Mouse (Mus musculus) kidney, postnatal 10 days (tissue): ENCODE measurements around the gene Srr.

Experiments used
- DNase-seq: peaks from one replicate; pipeline ENCODE4 v3.0.0; 2021; ENCODE audit warnings: mixed read lengths

Gene Srr

DNA sequence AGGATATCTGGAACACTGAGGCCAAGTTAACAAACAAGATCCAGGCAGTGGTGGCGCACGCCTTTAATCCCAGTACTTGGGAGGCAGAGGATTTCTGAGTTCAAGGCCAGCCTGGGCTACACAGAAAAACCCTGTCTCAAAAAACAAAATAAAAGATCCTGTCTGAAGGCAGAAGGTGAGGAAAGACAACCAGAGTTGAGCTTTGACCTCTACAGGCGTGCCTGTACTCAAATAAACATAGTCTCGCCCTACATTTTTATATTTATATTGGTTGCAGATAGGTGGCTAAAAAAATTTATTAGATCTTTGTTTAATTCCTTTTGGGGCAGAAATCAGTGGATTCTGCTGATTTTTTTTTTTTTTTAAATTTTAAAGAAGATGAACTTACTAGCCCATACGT lies 23.3 kb downstream of the Srr start:
- DNase-seq: no peak

DNA sequence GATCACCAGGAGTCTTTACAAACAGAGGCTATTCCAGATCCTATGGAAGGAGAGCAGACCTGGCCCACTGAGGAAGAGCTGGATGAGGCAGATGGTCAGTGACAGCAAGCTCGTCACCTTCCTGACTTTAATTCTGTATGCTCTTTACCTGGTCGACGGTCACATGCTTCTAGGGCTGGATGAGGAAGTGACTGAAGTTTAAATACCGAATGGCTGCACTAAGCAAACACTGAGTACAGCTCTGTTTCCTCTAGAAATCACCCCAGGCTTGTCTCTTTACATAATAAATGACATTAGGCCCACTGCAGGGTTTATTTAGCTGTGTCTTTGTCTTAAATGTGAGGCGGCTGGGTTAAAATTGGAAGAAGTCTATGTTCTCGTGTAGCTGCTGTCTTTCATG lies 24.2 kb downstream of the Srr start:
- no peak for DNase-seq

DNA sequence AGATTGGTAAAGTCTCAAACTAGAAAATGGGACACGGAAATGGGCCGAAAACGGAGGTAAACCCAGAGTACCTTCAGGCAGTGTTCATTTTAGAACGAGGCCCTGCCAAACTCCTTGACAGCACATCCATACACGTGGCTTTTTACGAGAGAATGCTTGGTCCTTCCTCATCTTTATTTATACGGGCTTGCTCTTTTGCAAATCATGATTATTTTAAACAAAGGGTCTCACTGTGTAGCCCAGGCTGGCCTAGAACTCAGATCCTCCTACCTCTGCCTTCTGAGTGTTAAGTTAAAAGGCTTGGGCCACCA lies 27.3 kb downstream of the Srr start:
- no peak for DNase-seq

GRCm38 (mm10) chr11:74897678-74898516 lies 27.9 kb downstream of the Srr start, which contains the start of gene Tsr1:
TSS of gene Tsr1 (plus strand) at chr11:74898071.
- peak; percentile 95 for DNase-seq

DNA sequence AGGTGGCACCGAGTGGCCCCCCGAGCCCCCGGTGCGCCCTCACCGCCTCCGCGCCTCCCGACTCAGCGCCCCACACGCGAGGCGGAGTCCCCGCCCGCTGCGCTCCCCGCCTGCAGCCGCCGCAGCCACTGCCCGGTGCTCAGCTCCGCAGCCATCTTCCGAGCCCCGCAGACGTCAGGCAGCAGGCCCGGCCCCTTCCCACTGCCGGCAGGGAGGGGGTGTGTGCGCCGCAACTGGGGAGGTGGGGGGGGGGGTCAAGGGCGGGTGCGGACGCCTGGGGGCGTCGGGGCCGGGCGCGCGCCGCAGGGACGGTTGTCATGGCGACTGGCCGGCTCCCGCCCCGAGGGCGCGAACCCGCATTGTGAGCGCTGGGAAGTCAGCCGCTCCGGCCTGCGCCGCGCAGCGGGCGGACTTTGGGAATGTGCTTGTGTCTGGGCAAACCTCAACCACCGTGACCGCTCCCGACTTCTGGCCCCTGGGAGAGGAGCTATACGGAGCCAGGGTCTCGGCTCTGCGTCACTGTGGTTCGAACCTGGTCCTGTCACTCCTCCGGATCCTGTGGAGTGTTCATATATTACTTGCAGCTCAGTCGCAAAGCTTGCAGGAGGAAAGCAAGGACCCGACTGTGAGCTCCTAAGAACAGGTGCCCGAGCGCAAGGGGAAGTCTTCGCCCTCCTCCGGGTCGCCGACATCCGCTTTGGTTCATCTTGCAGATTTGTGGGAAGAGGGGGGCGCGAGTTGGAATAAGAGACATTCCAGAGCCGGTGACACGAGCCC lies 28.7 kb downstream of the Srr start, which contains the start of gene Sgsm2:
Sgsm2 (minus strand) TSS at position 160 of the 777 bp plus-strand sequence.
- DNase-seq: peak; percentile 88

DNA sequence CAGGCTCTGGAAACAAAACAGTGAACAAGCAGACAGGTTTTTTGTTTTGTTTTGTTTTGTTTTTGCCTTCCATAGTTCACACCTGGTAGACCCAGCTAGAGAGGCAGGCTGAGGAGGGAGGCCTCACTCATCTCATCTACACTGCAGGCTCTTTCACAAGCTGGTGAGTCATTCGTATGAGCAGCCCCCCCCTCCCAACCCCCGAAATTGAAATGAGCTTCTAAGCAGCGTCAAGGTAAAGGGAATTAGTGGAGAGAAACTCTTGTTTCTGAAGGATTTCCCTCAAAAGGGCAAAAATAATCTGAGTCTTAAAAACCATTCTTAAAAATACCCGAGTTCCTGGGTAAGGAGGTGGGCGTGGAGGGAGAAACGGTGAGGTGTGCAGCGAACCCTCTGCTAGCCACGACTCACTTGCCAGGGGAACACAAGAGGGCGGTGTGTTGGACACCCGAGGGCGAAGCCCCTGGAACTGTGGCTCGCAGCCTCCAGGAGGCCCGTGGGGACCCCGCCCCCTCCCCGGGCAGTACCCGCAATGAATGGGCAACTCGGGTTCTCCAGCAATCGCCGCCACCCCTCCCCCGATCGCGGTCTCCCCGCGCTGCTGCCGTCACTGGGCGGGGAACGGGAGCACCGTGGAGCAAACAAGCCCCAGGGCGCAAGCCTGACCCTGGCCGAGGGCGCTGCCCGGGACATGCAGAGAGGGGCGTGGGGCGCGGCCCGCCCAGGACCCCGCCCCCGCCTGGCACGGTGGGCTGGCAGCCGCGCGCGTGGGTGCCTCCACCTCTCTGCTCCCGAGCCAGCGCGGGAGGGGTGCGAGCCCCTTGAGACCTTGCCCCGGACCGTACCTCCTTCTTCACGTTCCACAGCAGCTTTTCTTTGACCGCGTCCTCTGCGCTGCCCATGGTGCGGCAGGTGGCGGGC lies 29.5 kb downstream of the Srr start:
- peak; percentile 79 for DNase-seq

GRCm38 (mm10) chr11:74894619-74895018 lies 31.1 kb downstream of the Srr start:
- DNase-seq: no peak

GRCm38 (mm10) chr11:74883098-74883497 lies 42.6 kb downstream of the Srr start:
- DNase-seq: no peak

DNA sequence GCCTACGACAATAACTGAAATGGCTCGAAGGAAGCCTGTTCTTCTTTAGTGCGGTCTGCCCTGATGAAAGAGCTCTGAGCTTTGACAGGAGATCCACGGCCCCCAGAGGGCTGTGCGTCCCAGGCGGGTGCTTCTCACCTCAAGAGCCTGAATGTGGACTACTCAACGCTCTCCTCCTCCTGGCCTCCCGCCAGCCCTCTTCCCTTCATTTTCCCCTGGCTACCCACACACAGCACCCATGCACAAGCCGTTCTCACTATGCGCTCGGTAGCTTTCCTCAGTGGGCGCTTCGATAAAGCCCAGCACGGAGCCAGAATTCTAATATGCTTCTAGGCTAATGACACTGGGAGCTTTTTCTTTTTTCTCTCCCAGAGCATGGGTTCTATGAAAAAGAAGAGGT lies 43.8 kb downstream of the Srr start:
- no peak for DNase-seq

GRCm38 (mm10) chr11:74880999-74881398 lies 44.7 kb downstream of the Srr start:
- DNase-seq: no peak

DNA sequence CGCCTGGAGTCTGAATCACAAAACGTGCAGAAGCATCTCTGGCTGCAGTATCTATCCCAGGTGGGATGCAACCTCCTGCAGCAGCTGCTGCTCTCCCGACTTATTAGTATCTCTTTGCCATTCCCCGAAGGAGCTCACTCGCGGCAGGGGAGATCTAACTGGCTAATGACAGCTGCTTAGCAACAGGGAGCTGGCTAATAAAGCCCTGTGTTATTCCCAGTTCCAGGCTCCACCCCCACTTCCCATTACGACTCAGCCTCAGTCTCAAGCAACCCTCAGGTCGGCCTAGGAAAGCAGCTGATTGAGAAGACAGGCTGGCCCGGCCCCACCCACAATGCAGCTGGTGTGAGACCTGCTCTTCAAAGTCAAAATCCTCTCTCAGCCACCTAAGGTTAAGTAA lies 48.9 kb downstream of the Srr start:
- DNase-seq: peak; percentile 73

- DNase-seq: no peak
Observed at GRCm38 (mm10) chr11:74874630-74875029, 51.1 kb downstream of the Srr start.

GRCm38 (mm10) chr11:74870991-74871622 lies 54.6 kb downstream of the Srr start:
- DNase-seq: peak; percentile 56

- no peak for DNase-seq
Observed at GRCm38 (mm10) chr11:74870544-74870943, 55.2 kb downstream of the Srr start.

DNA sequence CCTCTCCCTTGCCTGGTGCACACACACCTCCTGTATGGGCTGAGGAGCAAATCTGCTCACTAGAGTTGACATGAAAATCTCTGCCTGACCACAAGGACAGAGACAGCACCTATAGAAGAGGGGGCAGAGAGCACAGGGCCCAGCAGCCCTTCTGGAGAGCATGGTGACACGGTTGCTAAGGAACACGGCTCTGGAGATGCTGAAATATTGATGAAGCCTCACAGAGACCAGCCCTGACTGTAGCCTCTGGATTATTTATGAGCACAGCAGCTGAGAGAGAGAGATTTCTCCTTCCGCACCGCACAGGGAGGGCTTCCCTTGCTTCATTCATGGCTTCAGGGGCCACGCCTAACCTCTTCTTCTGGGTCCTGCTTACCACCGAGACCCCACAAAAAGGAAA lies 56.1 kb downstream of the Srr start:
- no peak for DNase-seq

DNA sequence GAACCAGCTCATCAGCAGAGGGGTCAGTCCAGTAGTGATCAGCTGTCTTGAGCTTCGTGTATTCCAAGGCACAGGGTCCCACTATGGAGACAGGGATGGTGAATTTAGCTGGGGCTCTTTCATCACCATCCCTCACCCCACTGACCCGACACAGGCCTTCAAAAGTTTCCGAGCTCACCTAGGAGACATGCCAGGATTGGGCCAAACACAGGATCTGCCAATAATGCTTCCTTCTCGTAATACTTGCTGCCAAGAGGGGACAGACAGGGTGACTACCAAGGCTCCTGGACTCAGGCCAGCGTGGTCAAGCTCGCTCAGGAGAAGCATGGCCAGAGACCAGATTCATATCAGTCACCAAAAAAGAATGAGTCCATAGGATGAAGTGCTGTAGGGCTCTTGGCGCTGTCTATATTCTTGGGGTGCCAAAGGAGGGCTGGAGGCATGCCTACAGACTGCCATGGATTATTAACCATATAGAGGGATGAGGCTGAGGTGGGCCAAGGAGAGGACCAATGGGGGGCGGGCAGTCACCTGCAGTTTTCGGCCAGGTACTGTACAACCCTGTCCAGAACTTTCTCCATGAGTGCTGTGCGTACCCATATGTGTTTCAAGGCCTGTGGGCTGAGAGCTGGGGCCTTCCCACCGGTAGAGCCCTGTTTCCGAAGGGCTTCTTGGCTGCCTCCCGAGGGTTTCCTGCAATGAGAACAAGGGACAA lies 57.5 kb downstream of the Srr start:
- DNase-seq: no peak

DNA sequence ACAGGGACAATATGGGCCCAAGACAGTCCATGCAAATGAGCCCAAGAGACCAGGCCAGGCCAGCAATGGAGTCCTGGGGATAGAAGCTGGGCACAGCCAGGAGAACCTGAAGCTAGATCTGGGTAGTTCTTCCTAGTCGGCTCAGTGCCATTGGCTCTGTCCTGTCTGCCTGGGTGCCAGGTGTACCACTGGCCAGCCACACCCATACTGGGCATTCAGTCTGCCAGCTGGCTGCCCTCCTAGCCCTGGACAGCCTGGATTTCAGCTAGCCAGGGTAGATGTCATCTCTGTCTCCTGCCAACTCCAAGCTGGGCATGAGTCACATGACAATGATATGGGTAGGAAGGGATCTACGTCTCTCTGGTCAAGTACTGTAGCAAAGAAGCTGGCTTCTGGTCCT lies 58.6 kb downstream of the Srr start:
- DNase-seq: no peak

DNA sequence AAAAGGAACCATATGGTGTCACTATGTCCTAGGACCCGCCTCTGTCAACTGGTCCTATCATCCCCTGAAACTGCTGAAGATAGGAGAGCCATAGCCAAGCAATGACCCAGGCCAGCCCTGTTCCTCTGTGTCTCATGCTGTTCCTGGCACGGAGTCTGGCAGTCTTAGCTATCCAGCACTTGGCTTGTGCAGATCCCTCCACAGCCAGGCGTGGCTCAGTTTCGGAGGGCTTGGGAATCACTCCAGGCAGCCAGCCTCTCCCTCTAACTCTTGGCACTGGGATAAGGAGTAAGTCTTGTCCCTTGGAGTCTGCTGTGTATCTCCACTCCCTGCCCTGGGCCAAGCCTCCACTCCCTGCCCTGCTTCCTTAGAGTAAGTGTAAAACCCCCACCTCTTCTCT lies 59.1 kb downstream of the Srr start:
- DNase-seq: peak; percentile 49

GRCm38 (mm10) chr11:74865252-74865651 lies 60.5 kb downstream of the Srr start:
- DNase-seq: no peak

- no peak for DNase-seq
Observed at GRCm38 (mm10) chr11:74864421-74864820, 61.3 kb downstream of the Srr start.

DNA sequence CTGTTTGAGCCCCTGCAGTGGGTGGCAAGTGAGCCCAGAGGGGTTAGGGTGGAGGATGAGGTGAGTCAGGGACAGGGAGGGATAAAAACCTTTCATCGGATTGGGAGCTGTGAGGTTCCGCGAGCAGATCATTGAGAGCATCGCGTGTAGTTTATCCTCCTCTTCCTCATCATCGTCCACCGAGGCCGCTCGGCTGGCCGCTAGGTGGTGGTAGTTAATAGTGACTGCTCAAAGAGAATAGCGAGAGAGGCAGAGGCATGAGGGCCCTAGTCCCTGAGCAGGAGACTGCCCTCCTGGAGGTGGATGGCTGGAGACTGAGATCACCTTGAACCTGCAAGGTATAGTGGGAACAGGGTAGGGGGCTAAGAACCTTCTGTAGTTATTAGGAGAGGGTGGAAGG lies 62.3 kb downstream of the Srr start:
- peak; percentile 60 for DNase-seq

DNA sequence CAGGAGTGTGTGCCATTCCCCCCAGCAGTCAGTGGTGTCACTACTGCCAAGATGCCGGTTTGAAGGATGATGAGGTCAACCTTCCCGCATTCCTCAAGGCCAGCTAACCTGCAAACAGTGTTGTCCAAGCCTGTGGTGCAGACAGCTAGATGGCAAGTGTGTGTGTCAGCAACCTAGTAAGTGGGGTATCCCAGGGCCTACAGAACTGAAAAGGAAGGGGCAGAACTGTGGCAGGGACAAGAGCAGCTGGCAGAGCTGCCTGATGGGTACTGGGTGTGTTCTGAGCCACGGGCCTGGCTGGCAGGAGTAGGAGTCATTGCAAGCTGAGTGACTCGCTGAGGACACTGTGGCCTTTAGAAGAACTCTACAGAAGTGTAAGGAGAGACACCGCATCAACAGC lies 63.6 kb downstream of the Srr start:
- DNase-seq: no peak
